Mouse (Mus musculus): ENCODE results near the gene Mks1.

- no peak for TF ChIP-seq CTCF (IDR thresholded peaks at IDR 0.05)
- TF ChIP-seq POLR2A (IDR thresholded peaks at IDR 0.05; ENCODE audit: insufficient read depth, low read depth, low read length): no peak
- TF ChIP-seq EP300 (IDR thresholded peaks at IDR 0.05; ENCODE audit: insufficient read depth, low read depth, low read length): no peak
Measured at GRCm38 (mm10) chr11:87859273-87859672, 6.3 kb downstream of the Mks1 start.
